Mouse (Mus musculus): Measurements from ENCODE around the gene Pdzk1ip1. TPM values are rescaled to one million over a fixed set of nuclear protein-coding genes. Genes with fewer than 3 reads are reported as not detected.
A peak's percentile ranks its signal among the peaks of the same experiment; 100 is the strongest.

Pdzk1ip1 gene
- total RNA-seq, 2 experiments from 2014 or later, result 0.39 to 1.1 TPM

GRCm38 (mm10) chr4:115101682-115102081 is 13.2 kb downstream of the Pdzk1ip1 start:
- intact Hi-C loops (cut with DNase I), result loop anchor here (2.0 kb wide), 1 partner anchor 609 kb away; no protein-coding TSS in a partner anchor

GRCm38 (mm10) chr4:115103510-115103909 is 15.0 kb downstream of the Pdzk1ip1 start:
- DNase-seq (ENCODE audit: low spot score in 2 of 2), result no peak

More at GRCm38 (mm10) chr4:115101682-115102081, 13.2 kb downstream of the Pdzk1ip1 start:
- peak; percentile 63 to 71 for DNase-seq (ENCODE audit: low spot score in 2 of 2)

GRCm38 (mm10) chr4:115111167-115111566 is 22.7 kb downstream of the Pdzk1ip1 start:
- DNase-seq (ENCODE audit: low spot score in 2 of 2), result no peak
- intact Hi-C loops (cut with DNase I), result no loop called here

More at GRCm38 (mm10) chr4:115103510-115103909, 15.0 kb downstream of the Pdzk1ip1 start:
- intact Hi-C loops (cut with DNase I), result loop anchor here (2.0 kb wide), 1 partner anchor 607 kb away; no protein-coding TSS in a partner anchor

- DNase-seq (ENCODE audit: low spot score in 2 of 2), result no peak
- intact Hi-C loops (cut with DNase I), result no loop called here
Observed at GRCm38 (mm10) chr4:115113266-115113665, 24.8 kb downstream of the Pdzk1ip1 start.

GRCm38 (mm10) chr4:115119642-115120041 is 31.1 kb downstream of the Pdzk1ip1 start:
- intact Hi-C loops (cut with DNase I), result no loop called here
- DNase-seq (ENCODE audit: low spot score in 2 of 2), result no peak

GRCm38 (mm10) chr4:115121162-115121561 is 32.7 kb downstream of the Pdzk1ip1 start:
- no peak for DNase-seq (ENCODE audit: low spot score in 2 of 2)
- intact Hi-C loops (cut with DNase I), result no loop called here

GRCm38 (mm10) chr4:115121608-115122007 is 33.1 kb downstream of the Pdzk1ip1 start:
- DNase-seq (ENCODE audit: low spot score in 2 of 2), result no peak
- intact Hi-C loops (cut with DNase I), result no loop called here

- intact Hi-C loops (cut with DNase I), result no loop called here
- DNase-seq (ENCODE audit: low spot score in 2 of 2), result no peak
Observed at GRCm38 (mm10) chr4:115123507-115123906, 35.0 kb downstream of the Pdzk1ip1 start.

- DNase-seq (ENCODE audit: low spot score in 2 of 2), result no peak
- intact Hi-C loops (cut with DNase I), result no loop called here
Observed at GRCm38 (mm10) chr4:115124713-115125112, 36.2 kb downstream of the Pdzk1ip1 start.

- peak; percentile 12 to 29 for DNase-seq (ENCODE audit: low spot score in 2 of 2)
- intact Hi-C loops (cut with DNase I), result no loop called here
Observed at GRCm38 (mm10) chr4:115133085-115133484, 44.6 kb downstream of the Pdzk1ip1 start.

- DNase-seq (ENCODE audit: low spot score in 2 of 2), result peak; percentile 75 to 83
- intact Hi-C loops (cut with DNase I), result no loop called here
Observed at GRCm38 (mm10) chr4:115133621-115134295, 45.2 kb downstream of the Pdzk1ip1 start, which contains the start of gene Cyp4x1. Cyp4x1 (minus strand) TSS chr4:115134281.

GRCm38 (mm10) chr4:115134296-115134630 is 45.8 kb downstream of the Pdzk1ip1 start:
- DNase-seq (ENCODE audit: low spot score in 2 of 2), result peak; percentile 27 to 40
- intact Hi-C loops (cut with DNase I), result no loop called here

Other genes with a start within 250 kb of the Pdzk1ip1 start
- gene Foxd2, start 179.8 kb upstream of the Pdzk1ip1 start, total RNA-seq (2021), result under 1 TPM; 0.27 to 0.39 TPM
- not detected for gene Foxe3, start 162.7 kb upstream of the Pdzk1ip1 start, total RNA-seq (2021)
- gene Cmpk1, start 101.5 kb upstream of the Pdzk1ip1 start, total RNA-seq (2021), result 10 to 100 TPM; 84.5 to 84.8 TPM
- gene Stil, start 88.5 kb upstream of the Pdzk1ip1 start, total RNA-seq (2021), result under 1 TPM; 0.52 to 1.00 TPM
- gene Tal1, start 32.3 kb upstream of the Pdzk1ip1 start, total RNA-seq (2021), result 1 to 10 TPM; 1.6 to 2.2 TPM
- 10 to 100 TPM; 12.6 TPM for gene Cyp4x1, start 45.6 kb downstream of the Pdzk1ip1 start, total RNA-seq (2021)
- gene Cyp4a29, start 153.4 kb downstream of the Pdzk1ip1 start, total RNA-seq (2021), result not detected
- not detected for gene Cyp4a12a, start 210.3 kb downstream of the Pdzk1ip1 start, total RNA-seq (2021)